Mouse (Mus musculus) urinary bladder, postnatal 14 days (tissue): ENCODE data around the gene Pate4.
"Not testable (repeated sequence)": the region's sequence is repeated elsewhere in the genome, so short reads cannot be mapped to it uniquely, and the experiment has no call there.

Experiments used
- DNase-seq: peaks from one replicate; pipeline ENCODE4 v3.0.0; 2021; ENCODE audit warnings: low spot score

The Pate4 gene

GRCm38 (mm10) chr9:35611841-35612240 is at the start of gene Pate4:
TSS of gene Pate4 (minus strand) at chr9:35611941.
- DNase-seq: no peak

GRCm38 (mm10) chr9:35648102-35648501 is 36.4 kb upstream of the Pate4 start, which contains the start of gene Pate3:
TSS of gene Pate3 (minus strand) at chr9:35648202.
- no peak for DNase-seq

GRCm38 (mm10) chr9:35632981-35633380 is 21.2 kb upstream of the Pate4 start:
- DNase-seq: peak; percentile 26

- not testable (repeated sequence) for DNase-seq
Measured at GRCm38 (mm10) chr9:35616784-35617183, 5.0 kb upstream of the Pate4 start.

GRCm38 (mm10) chr9:35614005-35614404 is 2.3 kb upstream of the Pate4 start:
- no peak for DNase-seq

- DNase-seq: no peak
Measured at GRCm38 (mm10) chr9:35607647-35608405, 3.9 kb downstream of the Pate4 start.

GRCm38 (mm10) chr9:35592903-35593302 is 18.8 kb downstream of the Pate4 start:
- DNase-seq: peak; percentile 24

- DNase-seq: no peak
Measured at GRCm38 (mm10) chr9:35587674-35588073, 24.1 kb downstream of the Pate4 start.

- DNase-seq: no peak
Measured at GRCm38 (mm10) chr9:35574416-35574815, 37.3 kb downstream of the Pate4 start.

GRCm38 (mm10) chr9:35570663-35571062 is 41.1 kb downstream of the Pate4 start:
- no peak for DNase-seq

- peak; percentile 95 for DNase-seq
Measured at GRCm38 (mm10) chr9:35569571-35570534, 41.9 kb downstream of the Pate4 start, which contains the start of the genes Pate2 and Hyls1. TSS of gene Pate2 (plus strand) at chr9:35570284. TSS of gene Hyls1 (minus strand) at chr9:35570398.

GRCm38 (mm10) chr9:35567995-35568394 is 43.7 kb downstream of the Pate4 start:
- no peak for DNase-seq

GRCm38 (mm10) chr9:35564536-35565240 is 47.1 kb downstream of the Pate4 start:
- no peak for DNase-seq

- DNase-seq: no peak
Measured at GRCm38 (mm10) chr9:35561583-35561982, 50.2 kb downstream of the Pate4 start.

- DNase-seq: no peak
Measured at GRCm38 (mm10) chr9:35561076-35561475, 50.7 kb downstream of the Pate4 start.

GRCm38 (mm10) chr9:35559009-35559890 is 52.5 kb downstream of the Pate4 start:
- peak; percentile 73 for DNase-seq

GRCm38 (mm10) chr9:35558257-35559008 is 53.3 kb downstream of the Pate4 start, which contains the start of the genes Ddx25 and Pus3:
TSS of gene Ddx25 (minus strand) at chr9:35558528.
TSS of gene Pus3 (plus strand) at chr9:35558595.
- no peak for DNase-seq
